10 mouse cellular contexts compared by ENCODE assay signal in the genomic region with DNA sequence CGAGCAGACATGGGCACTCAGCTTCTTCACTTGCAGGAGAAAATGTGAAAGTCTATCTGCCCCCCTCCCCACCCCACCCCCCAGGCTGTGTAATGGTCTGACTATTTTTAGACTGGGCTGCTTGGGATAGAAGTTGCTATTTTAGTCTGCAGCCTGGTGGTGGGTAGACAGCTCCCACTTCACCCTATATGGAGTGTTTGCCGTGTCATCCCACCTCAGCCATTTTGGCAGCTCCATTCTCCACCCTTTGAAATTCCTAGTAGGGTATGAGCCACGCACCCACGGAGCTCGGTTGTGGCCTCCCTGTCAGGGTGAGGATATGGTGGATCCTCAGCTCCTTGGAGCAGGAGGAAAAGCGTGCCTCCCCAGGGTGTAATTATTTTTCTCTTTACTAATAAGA. TPM values are rescaled to one million over a fixed set of nuclear protein-coding genes. Genes with fewer than 3 reads are reported as not detected.
A peak's percentile ranks its signal among the peaks of the same experiment; 100 is the strongest.
DNase-seq lines count a peak whose midpoint lies in the region; ATAC-seq lines count a peak whose summit lies in the region.
"Had no signal": no experiment of that assay in that cellular context is flagged by ENCODE, and none has a peak within 500 bp of the region (broad histone marks: within the 10 kb centered on the region; RNA-seq: fewer than 3 reads in every experiment).

No protein-coding gene starts in this region.

- ATAC-seq in lung, embryonic 16.5 days (ENCODE audit: low read depth), result peak; percentile 32
- peak; percentile 63; the same call in 1 of the 2 replicates for ATAC-seq in stomach, embryonic 15.5 days (ENCODE audit: insufficient read depth, low FRiP score, low read depth)

- peaks cover 62% of the 10 kb centered on the region for H3K4me1 ChIP-seq in lung, embryonic 16.5 days (replicated peaks; ENCODE audit: control insufficient read depth, insufficient read depth, low read length)
- H3K4me1 ChIP-seq in stomach, embryonic 15.5 days, result peaks cover 7% of the 10 kb centered on the region; the same call in 1 of the 2 replicates

- DNase-seq in frontal cortex, adult 2 months (ENCODE audit: extremely low spot score in 1 of 2, low spot score in 1 of 2), result peak; percentile 53 to 64
- no peak for DNase-seq in frontal cortex, postnatal 10 days (ENCODE audit: low spot score in 2 of 2)
- no peak for DNase-seq in lung, postnatal 36 days
- peak; percentile 69 to 73 for DNase-seq in heart, postnatal 10 days
- DNase-seq in neural tube, embryonic 10.5 days (ENCODE audit: extremely low spot score, low spot score), result no peak
- no peak for DNase-seq in cerebellum, postnatal 25 days
- DNase-seq: lung, adult 2 months; thymus, adult 2 months had no signal

- H3K4me2 ChIP-seq in lung, embryonic 16.5 days (ENCODE audit: low read depth, low read length), result no peak overlapping the region
- H3K4me2 ChIP-seq in stomach, embryonic 15.5 days, result no peak overlapping the region

- no peak overlapping the region for H3K9ac ChIP-seq in lung, embryonic 16.5 days (ENCODE audit: low read length)
- H3K9ac ChIP-seq in stomach, embryonic 15.5 days, result no peak overlapping the region

- H3K36me3 ChIP-seq in lung, embryonic 16.5 days (ENCODE audit: control insufficient read depth, insufficient read depth, low read length), result 0 out of 2 replicates have a peak, but pooled peaks cover 4% of the 10 kb centered on the region
- H3K36me3 ChIP-seq in stomach, embryonic 15.5 days, result peaks cover 11% of the 10 kb centered on the region

- WGBS in lung, embryonic 16.5 days, result 46% methylated on average over 6 of the region's 6 CpGs
- WGBS in stomach, embryonic 15.5 days, result 61% methylated on average over 6 of the region's 6 CpGs

- no peak overlapping the region for H3K4me3 ChIP-seq in lung, embryonic 16.5 days (ENCODE audit: low read length)
- no peak overlapping the region for H3K4me3 ChIP-seq in stomach, embryonic 15.5 days (replicated peaks)

- H3K9me3 ChIP-seq in lung, embryonic 16.5 days (ENCODE audit: control insufficient read depth, low read length), result no peaks in the 10 kb centered on the region
- H3K9me3 ChIP-seq in stomach, embryonic 15.5 days, result no peaks in the 10 kb centered on the region

- H3K27me3 ChIP-seq in lung, embryonic 16.5 days (ENCODE audit: control insufficient read depth, insufficient read depth, low read depth, low read length), result no peaks in the 10 kb centered on the region
- no peaks in the 10 kb centered on the region for H3K27me3 ChIP-seq in stomach, embryonic 15.5 days (replicated peaks)

- intact Hi-C loops in heart, postnatal 10 days (cut with DNase I), result loop anchor here (5.0 kb wide), 1 partner anchor 127 kb away; no protein-coding TSS in a partner anchor

- no peak overlapping the region for H3K27ac ChIP-seq in lung, embryonic 16.5 days (ENCODE audit: low read length)
- peak overlapping the region; percentile 32; the same call in 1 of the 2 replicates for H3K27ac ChIP-seq in stomach, embryonic 15.5 days

RNA-seq across cellular contexts. Expression of a gene that starts 6.4 kb away (rescaled TPM):
- 141 and 148 TPM in 2 replicates for polyA plus RNA-seq in frontal cortex, adult 2 months (2012; rRNA removed)
- polyA plus RNA-seq in lung, embryonic 16.5 days (2015; fragmentation: Nextera tagmentation; extraction: Ambion mirVana), result 40.5 and 46.2 TPM in 2 replicates
- 10 to 100 TPM; 43.2 to 63.5 TPM for total RNA-seq in heart, postnatal 10 days (2021)
- 47.2 and 49.7 TPM in 2 replicates for polyA plus RNA-seq in stomach, embryonic 15.5 days (2015; fragmentation: Nextera tagmentation; extraction: Ambion mirVana)

Comparison
In these comparisons a context has a peak if more than half of its experiments do, and no peak if none do; other contexts are left out.
1. DNase-seq: peak in frontal cortex, adult 2 months (2 of 2) and heart, postnatal 10 days (2 of 2); none in frontal cortex, postnatal 10 days (0 of 2), lung, postnatal 36 days (single experiment), neural tube, embryonic 10.5 days (single experiment) and cerebellum, postnatal 25 days (0 of 2).